Mouse (Mus musculus) embryonic facial prominence, embryonic 14.5 days (tissue): ENCODE measurements around the gene Trhde. TPM values are rescaled to one million over a fixed set of nuclear protein-coding genes. Genes with fewer than 3 reads are reported as not detected.

Source experiments
- ATAC-seq: fragments of 200-750 bp; cut with Nextera tagmentation; 2 replicates; pipeline ENCODE4 v1.8.0; 2017; ENCODE audit warnings: low read depth, moderate number of reproducible peaks, moderate TSS enrichment
- DNase-seq: peaks from one replicate; pipeline ENCODE4 v3.0.0-alpha.2; 2015; ENCODE audit warnings: low spot score
- H3K27ac ChIP-seq: fragments of 300-500 bp; sonication (generic); replicated peaks from 2 replicates; pipeline ENCODE4 v1.5.1; 2014; ENCODE audit warnings: low read depth, mild to moderate bottlenecking, low read length, moderate library complexity
- H3K27me3 ChIP-seq: fragments of 300-500 bp; sonication (generic); replicated peaks from 2 replicates; pipeline ENCODE4 v1.6.1; 2014; ENCODE audit warnings: low read length; ENCODE audit not compliant: control insufficient read depth, insufficient read depth
- H3K36me3 ChIP-seq: fragments of 300-500 bp; sonication (generic); 2 replicates; pipeline ENCODE4 v1.6.1; 2014; ENCODE audit warnings: low read length, mixed read lengths; ENCODE audit not compliant: control insufficient read depth, insufficient read depth
- H3K4me1 ChIP-seq: fragments of 300-500 bp; sonication (generic); 2 replicates; pipeline ENCODE4 v1.6.1; 2014; ENCODE audit warnings: antibody characterized with exemption, low read length; ENCODE audit not compliant: control insufficient read depth, insufficient read depth
- H3K4me2 ChIP-seq: fragments of 300-500 bp; sonication (generic); 2 replicates; pipeline ENCODE4 v1.6.1; 2014; ENCODE audit warnings: low read depth, mild to moderate bottlenecking, low read length, moderate library complexity, mixed read lengths
- H3K4me3 ChIP-seq: fragments of 300-500 bp; sonication (generic); 2 replicates; pipeline ENCODE4 v1.5.1; 2014; ENCODE audit warnings: low read depth, mild to moderate bottlenecking, low read length
- H3K9ac ChIP-seq: fragments of 300-500 bp; sonication (generic); 2 replicates; pipeline ENCODE4 v1.6.1; 2014; ENCODE audit warnings: low read depth, mild to moderate bottlenecking, low read length, moderate library complexity, mixed read lengths
- H3K9me3 ChIP-seq: fragments of 300-500 bp; sonication (generic); 2 replicates; pipeline ENCODE4 v1.6.1; 2016; ENCODE audit warnings: low read length; ENCODE audit not compliant: control insufficient read depth
- WGBS: fragments of 180-500 bp; shearing (Covaris S2); extraction: QIAGEN DNeasy Blood & Tissue Kit; methylation state at CpG from one replicate; pipeline ENCODE4 v1.1.7; 2014; 5-methylcytosine and 5-hydroxymethylcytosine counted together
- polyA plus RNA-seq: library from polyadenylated mRNA; unstranded; fragments of >200 nt; fragmentation: Nextera tagmentation; extraction: Ambion mirVana; gene quantifications from 2 replicates; pipeline ENCODE4 v1.2.1, GENCODE M21; 2014

Gene Trhde
- polyA plus RNA-seq, 1 experiment from 2014 or later: 0.99 TPM

- DNase-seq (no peak), ATAC-seq (no peak)
- Histone ChIP-seq H3K36me3 (no peaks in the 10 kb centered on the region), H3K4me3 (no peak overlapping the region), H3K9ac (no peak overlapping the region), H3K4me2 (no peak overlapping the region), H3K9me3 (no peaks in the 10 kb centered on the region), H3K27me3 (no peaks in the 10 kb centered on the region), H3K4me1 (no peaks in the 10 kb centered on the region), H3K27ac (no peak overlapping the region)
- WGBS: 82% methylated on average over 2 of the region's 2 CpGs
These were observed 386.4 kb downstream of the Trhde start for GRCm38 (mm10) chr10:114415717-114416116.

- 56% methylated on average over 7 of the region's 7 CpGs for whole genome bisulfite sequencing
- no peaks in the 10 kb centered on the region for H3K36me3 ChIP-seq
These were observed 396.8 kb downstream of the Trhde start for GRCm38 (mm10) chr10:114405260-114405659.

GRCm38 (mm10) chr10:114403795-114404194 is 398.3 kb downstream of the Trhde start:
- Histone ChIP-seq H3K27ac (no peak overlapping the region), H3K27me3 (no peaks in the 10 kb centered on the region), H3K36me3 (no peaks in the 10 kb centered on the region), H3K9ac (no peak overlapping the region), H3K4me2 (no peak overlapping the region), H3K9me3 (no peaks in the 10 kb centered on the region), H3K4me3 (no peak overlapping the region), H3K4me1 (no peaks in the 10 kb centered on the region)
- ATAC-seq: no peak
- peak; percentile 9 for DNase-seq
- 62% methylated on average over 2 of the region's 2 CpGs for WGBS

More at GRCm38 (mm10) chr10:114405260-114405659, 396.8 kb downstream of the Trhde start:
- H3K4me2 ChIP-seq: no peak overlapping the region
- ATAC-seq: no peak
- no peaks in the 10 kb centered on the region for H3K9me3 ChIP-seq
- no peak overlapping the region for H3K4me3 ChIP-seq
- no peaks in the 10 kb centered on the region for H3K27me3 ChIP-seq
- peak; percentile 26 for DNase-seq
- H3K9ac ChIP-seq: no peak overlapping the region
- no peak overlapping the region for H3K27ac ChIP-seq
- no peaks in the 10 kb centered on the region for H3K4me1 ChIP-seq

- 65% methylated on average over 3 of the region's 3 CpGs for WGBS
- H3K4me2 ChIP-seq: no peak overlapping the region
- no peaks in the 10 kb centered on the region for H3K9me3 ChIP-seq
- H3K36me3 ChIP-seq: no peaks in the 10 kb centered on the region
- no peak overlapping the region for H3K9ac ChIP-seq
- DNase-seq (no peak), ATAC-seq (no peak)
- no peaks in the 10 kb centered on the region for H3K4me1 ChIP-seq
- no peak overlapping the region for H3K27ac ChIP-seq
- no peaks in the 10 kb centered on the region for H3K27me3 ChIP-seq
- no peak overlapping the region for H3K4me3 ChIP-seq
These were observed 431.3 kb downstream of the Trhde start for GRCm38 (mm10) chr10:114370804-114371203.

GRCm38 (mm10) chr10:114363442-114363841 is 438.7 kb downstream of the Trhde start:
- WGBS: 51% methylated on average over 6 of the region's 6 CpGs
- H3K27me3 ChIP-seq: no peaks in the 10 kb centered on the region
- H3K4me1 ChIP-seq: no peaks in the 10 kb centered on the region
- H3K9me3 ChIP-seq: no peaks in the 10 kb centered on the region
- DNase-seq (no peak), ATAC-seq (no peak)
- no peak overlapping the region for H3K4me2 ChIP-seq
- no peaks in the 10 kb centered on the region for H3K36me3 ChIP-seq
- no peak overlapping the region for H3K4me3 ChIP-seq
- no peak overlapping the region for H3K27ac ChIP-seq
- H3K9ac ChIP-seq: no peak overlapping the region

- no peak overlapping the region for H3K4me2 ChIP-seq
- ATAC-seq: no peak
- no peak overlapping the region for H3K4me3 ChIP-seq
- no peaks in the 10 kb centered on the region for H3K4me1 ChIP-seq
- H3K27me3 ChIP-seq: no peaks in the 10 kb centered on the region
- no peaks in the 10 kb centered on the region for H3K9me3 ChIP-seq
- WGBS: 19% methylated on average over 2 of the region's 2 CpGs
- no peak overlapping the region for H3K27ac ChIP-seq
- no peak for DNase-seq
- no peaks in the 10 kb centered on the region for H3K36me3 ChIP-seq
- no peak overlapping the region for H3K9ac ChIP-seq
These were observed 439.5 kb downstream of the Trhde start for GRCm38 (mm10) chr10:114362631-114363030.
